Mouse (Mus musculus) spleen, embryonic (tissue): ENCODE measurements around the gene Cdc20b.

ENCODE experiments used
- CTCF ChIA-PET: fragments of 350-600 bp; sonication (Branson Sonifier 250); formaldehyde crosslinking; loops from one replicate; lab custom pipeline; 2022; lab: Charles Lee

Cdc20b gene

DNA sequence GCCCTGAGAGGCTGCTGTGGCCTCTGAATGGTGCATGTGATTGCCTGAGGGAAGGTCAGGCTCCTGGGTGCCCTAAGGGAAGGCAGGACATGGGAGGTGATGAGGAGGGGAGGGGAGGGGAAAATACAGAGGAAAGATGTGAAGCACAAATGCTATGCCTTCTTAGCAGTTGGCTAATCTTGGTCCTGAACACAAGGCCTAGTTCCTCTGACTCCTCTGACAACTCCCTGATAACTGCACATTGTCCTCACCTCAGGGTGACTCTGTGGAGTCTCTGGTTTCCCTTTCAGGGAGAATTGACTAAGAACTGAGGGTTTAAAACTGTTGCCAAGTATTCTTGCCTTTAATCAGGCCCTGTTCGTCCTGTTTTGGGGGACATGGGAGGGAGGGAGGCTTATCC is 59.7 kb downstream of the Cdc20b start:
- CTCF ChIA-PET = no interaction called here

DNA sequence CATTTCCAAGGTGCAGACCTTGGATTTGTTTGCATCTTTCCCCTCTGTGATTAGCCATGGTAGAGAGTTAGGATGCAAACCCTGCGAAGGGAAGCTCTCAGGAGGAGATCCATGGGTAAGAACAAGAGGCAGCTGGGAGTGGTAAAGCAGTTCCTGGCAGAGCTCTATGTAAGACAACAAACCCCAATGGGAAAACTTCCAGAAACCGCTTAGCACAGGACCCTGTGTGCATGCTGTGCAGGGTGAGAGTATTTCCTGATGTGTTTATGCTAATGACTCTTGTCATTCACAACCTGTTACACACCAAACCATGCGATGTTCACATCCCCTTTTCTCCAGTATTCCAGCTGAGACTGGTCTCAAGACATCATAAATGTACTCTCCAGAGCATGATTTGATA is 62.1 kb downstream of the Cdc20b start:
- CTCF ChIA-PET = no interaction called here

DNA sequence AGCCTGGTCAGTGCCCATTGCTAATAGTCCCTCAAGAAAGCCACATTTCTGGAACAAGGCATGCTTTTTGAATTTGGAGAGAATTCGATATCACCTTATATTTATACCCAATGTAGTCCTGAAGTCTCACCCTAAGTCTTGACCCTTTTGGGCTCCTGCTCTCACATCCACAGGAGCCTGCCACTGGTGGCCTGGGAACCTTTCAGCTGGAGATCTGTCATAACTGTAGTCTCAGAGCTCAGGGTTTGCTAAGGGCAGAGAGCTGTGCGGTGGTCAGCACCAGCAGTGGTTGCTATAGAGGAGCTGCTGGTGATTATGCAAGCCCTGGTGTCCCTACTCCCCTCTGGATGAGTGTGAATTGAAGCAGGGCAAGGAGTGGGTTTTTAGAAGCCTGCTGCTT is 63.5 kb downstream of the Cdc20b start:
- CTCF ChIA-PET = no interaction called here

DNA sequence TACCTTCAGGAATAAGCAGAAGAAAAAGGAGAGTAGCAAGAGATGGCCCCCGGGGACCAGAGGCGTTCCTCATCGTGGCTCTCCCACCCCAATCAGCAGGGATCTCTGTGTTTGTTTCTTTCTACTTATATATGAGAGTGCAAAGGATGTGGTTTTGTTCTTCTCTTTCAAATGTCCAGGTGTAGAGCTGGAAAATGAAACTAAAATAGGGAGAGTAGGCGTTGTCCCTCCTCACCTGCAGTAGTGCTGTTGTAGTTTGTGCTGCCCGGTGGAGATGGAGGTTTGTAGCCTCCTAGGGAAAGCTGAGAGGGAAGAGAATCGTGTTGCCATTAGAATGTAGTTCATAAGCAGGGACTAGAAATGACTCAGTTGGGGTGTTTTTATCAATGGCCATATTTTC is 66.0 kb downstream of the Cdc20b start, which contains the start of gene Gzma:
TSS of gene Gzma (minus strand) at position 103 of the 400 bp plus-strand sequence.
- CTCF ChIA-PET = no interaction called here

DNA sequence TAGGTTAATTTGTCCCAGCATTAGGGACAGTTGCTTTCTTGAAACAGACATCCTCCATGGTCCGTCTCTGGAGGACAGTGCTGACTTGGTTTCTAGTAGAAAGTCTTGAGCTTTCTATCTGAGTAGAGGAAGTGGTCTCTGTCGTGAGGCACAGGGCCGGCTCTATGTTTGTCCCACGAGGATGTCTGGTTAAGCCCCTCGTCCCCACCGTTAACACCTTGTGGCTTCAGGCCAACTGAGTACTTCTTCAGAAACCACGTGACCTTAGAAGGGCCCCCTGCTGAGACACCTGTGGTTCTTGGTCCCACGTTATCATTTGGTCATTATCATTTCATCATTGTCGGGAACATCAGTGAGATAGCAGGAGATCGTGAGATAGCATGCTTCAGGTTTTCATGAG is 66.9 kb downstream of the Cdc20b start:
- CTCF ChIA-PET = interaction anchor here (0.5 kb wide), 1 partner anchor 140 kb away, joined by 3 read pairs; no protein-coding TSS in a partner anchor

DNA sequence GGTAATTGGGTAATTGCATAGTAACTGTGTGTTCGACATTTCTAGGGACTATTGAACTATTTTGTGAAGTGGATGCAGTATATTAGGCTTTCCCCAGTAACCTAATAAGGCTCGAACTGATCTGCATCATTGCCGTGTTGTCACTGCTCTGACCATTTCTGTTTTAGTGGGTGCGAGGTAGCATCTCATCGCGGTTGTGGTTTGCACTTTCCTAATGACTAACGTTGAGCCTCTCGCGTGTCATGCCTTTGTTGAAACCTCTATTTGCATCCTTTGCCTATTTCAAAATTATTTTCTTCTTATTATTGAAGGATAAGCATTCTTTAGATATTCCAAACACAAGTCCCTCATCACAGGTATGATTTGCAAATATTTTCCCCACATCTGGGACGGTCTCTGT is 69.8 kb downstream of the Cdc20b start:
- CTCF ChIA-PET = no interaction called here

DNA sequence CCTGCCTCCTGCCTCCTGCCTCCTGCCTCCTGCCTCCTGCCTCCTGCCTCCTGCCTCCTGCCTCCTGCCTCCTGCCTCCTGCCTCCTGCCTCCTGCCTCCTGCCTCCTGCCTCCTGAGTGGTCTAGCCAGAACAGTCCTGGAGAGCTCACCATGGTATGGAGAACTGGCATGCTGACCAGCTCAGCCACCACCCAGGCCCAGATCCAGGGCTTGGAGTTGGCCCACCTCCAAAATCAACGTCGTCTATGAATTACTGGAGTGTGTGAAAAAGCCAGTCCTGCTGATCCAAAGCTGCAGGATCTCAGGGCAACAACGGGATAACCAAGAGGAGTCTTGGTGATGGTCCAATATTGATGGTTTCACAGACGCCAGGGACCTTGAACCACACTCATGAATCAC is 84.1 kb downstream of the Cdc20b start:
- CTCF ChIA-PET = no interaction called here

DNA sequence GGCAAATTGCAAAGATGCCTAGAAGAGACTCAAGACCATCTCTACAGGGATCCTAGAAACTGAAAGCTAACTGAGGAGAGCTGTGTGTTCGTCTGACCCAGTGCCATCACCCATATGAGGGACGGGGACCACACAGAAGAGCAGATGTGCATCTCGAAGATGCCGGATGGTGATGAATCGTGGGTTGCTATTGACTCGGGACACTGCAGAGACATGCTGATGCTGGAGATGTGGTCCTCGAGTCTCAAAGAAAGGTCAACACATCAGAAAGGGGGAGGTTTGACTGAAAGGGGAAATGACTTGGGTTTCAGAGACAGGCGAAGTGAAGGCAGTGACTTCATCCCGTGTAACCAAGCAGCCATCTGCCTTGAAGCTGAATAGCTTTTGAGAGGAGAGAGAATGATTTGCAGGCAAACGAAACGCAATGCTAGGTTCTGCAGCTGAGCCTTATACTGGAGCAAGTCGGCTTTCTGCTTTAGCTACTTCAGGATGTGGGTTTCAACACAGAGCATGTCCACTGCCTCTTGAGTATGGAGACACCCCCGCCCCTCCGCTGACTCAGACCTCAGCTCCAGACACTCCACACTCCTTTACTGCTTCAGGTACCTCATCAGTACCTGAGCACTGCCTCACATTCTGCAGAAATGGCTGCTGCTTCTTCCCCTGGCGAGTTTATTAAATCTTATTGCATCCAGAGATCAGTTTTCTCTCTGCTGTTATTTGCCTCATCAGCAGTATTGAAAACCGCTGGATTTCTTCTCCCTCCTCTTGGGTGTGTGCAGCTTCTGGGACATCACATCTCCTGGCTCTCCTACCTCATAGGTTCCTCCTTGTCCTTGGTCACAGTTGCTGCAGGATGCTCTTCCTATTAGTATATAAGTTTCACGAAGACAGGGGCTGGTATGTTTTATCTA is 85.7 kb downstream of the Cdc20b start:
- CTCF ChIA-PET = no interaction called here

DNA sequence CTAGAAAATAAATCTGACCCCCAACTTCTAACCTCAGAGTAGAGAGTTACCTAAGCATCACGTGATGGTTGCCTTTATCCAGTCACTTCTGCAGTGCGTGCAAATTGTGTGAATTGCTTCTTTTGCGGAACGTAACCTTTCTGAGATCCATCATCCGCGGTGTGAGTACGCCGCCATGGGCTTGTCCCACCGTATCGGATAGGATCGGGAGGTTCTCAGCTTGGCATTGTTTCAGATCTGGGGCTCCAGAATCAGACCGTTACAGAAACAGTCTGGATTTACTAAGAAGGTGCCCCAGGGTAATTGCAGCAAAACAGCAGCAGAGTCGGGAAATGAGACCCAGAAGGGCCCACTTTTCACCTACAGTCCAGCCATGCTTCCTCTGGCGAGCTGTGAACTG is 86.4 kb downstream of the Cdc20b start:
- CTCF ChIA-PET = no interaction called here

DNA sequence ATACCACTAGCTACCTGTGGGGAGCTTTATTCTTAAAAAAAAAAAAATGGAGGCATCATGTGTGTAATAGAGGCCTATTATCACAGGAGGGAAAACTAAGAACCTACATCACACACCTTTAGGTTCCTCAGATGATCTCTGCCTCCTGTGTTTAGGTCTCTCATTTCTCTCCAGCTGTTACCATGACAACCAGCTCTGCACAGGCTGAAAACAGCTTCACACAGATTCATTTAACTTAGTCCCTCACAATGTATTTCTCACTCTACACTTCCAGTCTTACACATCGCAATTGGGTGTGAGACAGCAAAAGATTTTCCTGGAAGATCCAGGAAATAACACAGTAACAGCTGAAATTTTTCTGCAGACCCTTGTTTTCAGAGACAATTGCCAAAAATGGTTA is 95.1 kb downstream of the Cdc20b start:
- CTCF ChIA-PET = no interaction called here

DNA sequence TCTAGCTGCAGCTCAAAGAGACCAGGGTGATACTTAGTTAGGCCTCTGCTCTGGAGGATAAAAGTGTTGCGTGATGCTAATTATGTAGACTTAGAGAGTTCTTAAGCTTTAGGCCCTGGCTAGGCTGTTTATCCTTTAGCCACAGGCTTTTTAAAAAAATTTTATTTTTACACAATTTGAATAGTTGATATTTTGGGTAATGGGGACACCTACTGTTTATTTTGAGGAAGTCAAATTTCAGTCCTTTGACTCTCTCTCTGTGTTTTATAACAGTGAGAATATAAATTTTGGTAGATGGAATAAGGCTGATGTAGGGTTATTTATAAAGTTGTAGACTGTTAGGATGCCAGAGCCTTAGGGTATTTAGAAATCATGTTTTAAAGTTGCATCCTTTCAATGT is 104.7 kb downstream of the Cdc20b start:
- CTCF ChIA-PET = no interaction called here
